Mouse (Mus musculus) heart, embryonic 16.5 days (tissue): ENCODE data around the gene Clcnkb. TPM values are rescaled to one million over a fixed set of nuclear protein-coding genes. Genes with fewer than 3 reads are reported as not detected.

ENCODE experiments used
- ATAC-seq: fragments of 200-750 bp; cut with Nextera tagmentation; replicated peaks from 2 replicates; pipeline ENCODE4 v1.8.0; 2017; ENCODE audit warnings: moderate number of reproducible peaks; ENCODE audit not compliant: insufficient read depth, low FRiP score; ENCODE audit errors: extremely low read depth
- H3K27ac ChIP-seq: fragments of 300-500 bp; sonication (generic); 2 replicates; pipeline ENCODE4 v1.5.1; 2014; ENCODE audit warnings: mild to moderate bottlenecking, low read length, control low read depth, moderate library complexity
- H3K27me3 ChIP-seq: fragments of 300-500 bp; sonication (generic); 2 replicates; pipeline ENCODE4 v1.6.1; 2014; ENCODE audit warnings: low read length, mixed read lengths; ENCODE audit not compliant: control insufficient read depth, insufficient read depth
- H3K36me3 ChIP-seq: fragments of 300-500 bp; sonication (generic); 2 replicates; pipeline ENCODE4 v1.6.1; 2014; ENCODE audit not compliant: control insufficient read depth, insufficient read depth
- H3K4me1 ChIP-seq: fragments of 300-500 bp; sonication (generic); 2 replicates; pipeline ENCODE4 v1.6.1; 2014; ENCODE audit warnings: low read length, mixed read lengths; ENCODE audit not compliant: control insufficient read depth, insufficient read depth
- H3K4me2 ChIP-seq: fragments of 300-500 bp; sonication (generic); 2 replicates; pipeline ENCODE4 v1.6.1; 2014; ENCODE audit warnings: low read depth, mild to moderate bottlenecking, control low read depth, low read length
- H3K4me3 ChIP-seq: fragments of 300-500 bp; sonication (generic); 2 replicates; pipeline ENCODE4 v1.5.1; 2014; ENCODE audit warnings: mild to moderate bottlenecking, control low read depth, low read length
- H3K9ac ChIP-seq: fragments of 300-500 bp; sonication (generic); 2 replicates; pipeline ENCODE4 v1.6.1; 2014; ENCODE audit warnings: low read length, control low read depth
- H3K9me3 ChIP-seq: fragments of 300-500 bp; sonication (generic); replicated peaks from 2 replicates; pipeline ENCODE4 v1.6.1; 2016; ENCODE audit warnings: low read length; ENCODE audit not compliant: control insufficient read depth
- WGBS: fragments of 180-500 bp; shearing (Covaris S2); extraction: QIAGEN DNeasy Blood & Tissue Kit; methylation state at CpG from one replicate; pipeline ENCODE4 v1.1.7; 2014; 5-methylcytosine and 5-hydroxymethylcytosine counted together
- polyA plus RNA-seq: library from polyadenylated mRNA; unstranded; fragments of >200 nt; fragmentation: Nextera tagmentation; extraction: Ambion mirVana; gene quantifications from 2 replicates; pipeline ENCODE4 v1.2.1, GENCODE M21; 2015

Gene Clcnkb
- polyA plus RNA-seq, 1 experiment from 2014 or later, result 0.34 TPM

GRCm38 (mm10) chr4:141420192-141420829, 4.5 kb upstream of the Clcnkb start, which contains the start of gene Hspb7:
Gene Hspb7, plus strand, starts transcription at chr4:141420779.
- Histone ChIP-seq H3K4me2 (peak within 1 kb of the TSS; percentile 76), H3K9ac (peak within 1 kb of the TSS; percentile 98), H3K36me3 (no peaks in the 10 kb centered on the region), H3K27ac (peak within 1 kb of the TSS; percentile 100), H3K9me3 (no peaks in the 10 kb centered on the region), H3K27me3 (no peaks in the 10 kb centered on the region), H3K4me1 (peaks cover 24% of the 10 kb centered on the region), H3K4me3 (peak within 1 kb of the TSS; percentile 83)
- WGBS, result 28% methylated on average over 9 of the region's 9 CpGs
- no peak for ATAC-seq

GRCm38 (mm10) chr4:141419398-141420191, 3.8 kb upstream of the Clcnkb start:
- peak overlapping the region; percentile 100 for H3K27ac ChIP-seq
- H3K4me2 ChIP-seq, result peak overlapping the region; percentile 64
- ATAC-seq, result peak; percentile 29; the same call in 1 of the 2 replicates
- H3K9ac ChIP-seq, result peak overlapping the region; percentile 98
- no peak overlapping the region for H3K4me3 ChIP-seq
- H3K4me1 ChIP-seq, result peaks cover 21% of the 10 kb centered on the region
- no peaks in the 10 kb centered on the region for H3K36me3 ChIP-seq
- 47% methylated on average over 27 of the region's 27 CpGs for WGBS
- no peaks in the 10 kb centered on the region for H3K9me3 ChIP-seq
- no peaks in the 10 kb centered on the region for H3K27me3 ChIP-seq

GRCm38 (mm10) chr4:141411430-141411992, 4.3 kb downstream of the Clcnkb start:
- H3K9ac ChIP-seq, result no peak overlapping the region
- no peak overlapping the region for H3K27ac ChIP-seq
- H3K27me3 ChIP-seq, result no peaks in the 10 kb centered on the region
- H3K4me1 ChIP-seq, result peaks cover 9% of the 10 kb centered on the region
- H3K36me3 ChIP-seq, result no peaks in the 10 kb centered on the region
- 27% methylated on average over 22 of the region's 22 CpGs for WGBS
- no peak overlapping the region for H3K4me3 ChIP-seq
- no peak overlapping the region for H3K4me2 ChIP-seq
- no peak for ATAC-seq
- H3K9me3 ChIP-seq, result no peaks in the 10 kb centered on the region

GRCm38 (mm10) chr4:141408577-141408976, 7.2 kb downstream of the Clcnkb start:
- no peak overlapping the region for H3K9ac ChIP-seq
- no peak overlapping the region for H3K4me2 ChIP-seq
- ATAC-seq, result no peak
- no peaks in the 10 kb centered on the region for H3K9me3 ChIP-seq
- WGBS, result 90% methylated on average over 3 of the region's 3 CpGs
- no peak overlapping the region for H3K27ac ChIP-seq
- H3K27me3 ChIP-seq, result peaks cover 3% of the 10 kb centered on the region; the same call in 1 of the 2 replicates
- H3K4me3 ChIP-seq, result no peak overlapping the region
- peaks cover 17% of the 10 kb centered on the region for H3K4me1 ChIP-seq
- H3K36me3 ChIP-seq, result no peaks in the 10 kb centered on the region

- peak overlapping the region; percentile 57 for H3K27ac ChIP-seq
- no peak overlapping the region for H3K4me2 ChIP-seq
- H3K9ac ChIP-seq, result peak overlapping the region; percentile 34; the same call in 1 of the 2 replicates
- H3K4me3 ChIP-seq, result no peak overlapping the region
- H3K36me3 ChIP-seq, result no peaks in the 10 kb centered on the region
- peaks cover 3% of the 10 kb centered on the region; the same call in 1 of the 2 replicates for H3K27me3 ChIP-seq
- H3K4me1 ChIP-seq, result peaks cover 17% of the 10 kb centered on the region
- H3K9me3 ChIP-seq, result no peaks in the 10 kb centered on the region
- ATAC-seq, result peak; percentile 61
- WGBS, result 27% methylated on average over 13 of the region's 14 CpGs
These were observed 9.1 kb downstream of the Clcnkb start for GRCm38 (mm10) chr4:141406516-141407299.

GRCm38 (mm10) chr4:141405314-141405622, 10.5 kb downstream of the Clcnkb start:
- Histone ChIP-seq H3K27ac (no peak overlapping the region), H3K36me3 (no peaks in the 10 kb centered on the region), H3K9ac (0 out of 2 replicates have a peak overlapping the region, but pooled peaks have one; percentile 7), H3K4me1 (peaks cover 17% of the 10 kb centered on the region), H3K4me2 (no peak overlapping the region), H3K9me3 (no peaks in the 10 kb centered on the region), H3K4me3 (no peak overlapping the region), H3K27me3 (peaks cover 3% of the 10 kb centered on the region; the same call in 1 of the 2 replicates)
- ATAC-seq, result no peak
- 80% methylated on average over 3 of the region's 3 CpGs for WGBS

- Histone ChIP-seq H3K9ac (peak overlapping the region; percentile 53; the same call in 1 of the 2 replicates), H3K36me3 (no peaks in the 10 kb centered on the region), H3K27me3 (peaks cover 3% of the 10 kb centered on the region; the same call in 1 of the 2 replicates), H3K27ac (no peak overlapping the region), H3K4me1 (peaks cover 17% of the 10 kb centered on the region), H3K4me3 (no peak overlapping the region), H3K9me3 (no peaks in the 10 kb centered on the region), H3K4me2 (peak overlapping the region; percentile 53)
- peak; percentile 68 for ATAC-seq
- WGBS, result 10% methylated on average over 15 of the region's 15 CpGs
These were observed 11.1 kb downstream of the Clcnkb start for GRCm38 (mm10) chr4:141404518-141405313.

GRCm38 (mm10) chr4:141400171-141400570, 15.6 kb downstream of the Clcnkb start:
- Histone ChIP-seq H3K9ac (no peak overlapping the region), H3K4me1 (0 out of 2 replicates have a peak, but pooled peaks cover 2% of the 10 kb centered on the region), H3K4me2 (no peak overlapping the region), H3K27ac (no peak overlapping the region), H3K36me3 (no peaks in the 10 kb centered on the region), H3K27me3 (peaks cover 3% of the 10 kb centered on the region; the same call in 1 of the 2 replicates), H3K4me3 (no peak overlapping the region), H3K9me3 (no peaks in the 10 kb centered on the region)
- no peak for ATAC-seq
- WGBS, result 83% methylated on average over 15 of the region's 15 CpGs
